8 mouse cellular contexts compared by ENCODE assay signal in the genomic region with DNA sequence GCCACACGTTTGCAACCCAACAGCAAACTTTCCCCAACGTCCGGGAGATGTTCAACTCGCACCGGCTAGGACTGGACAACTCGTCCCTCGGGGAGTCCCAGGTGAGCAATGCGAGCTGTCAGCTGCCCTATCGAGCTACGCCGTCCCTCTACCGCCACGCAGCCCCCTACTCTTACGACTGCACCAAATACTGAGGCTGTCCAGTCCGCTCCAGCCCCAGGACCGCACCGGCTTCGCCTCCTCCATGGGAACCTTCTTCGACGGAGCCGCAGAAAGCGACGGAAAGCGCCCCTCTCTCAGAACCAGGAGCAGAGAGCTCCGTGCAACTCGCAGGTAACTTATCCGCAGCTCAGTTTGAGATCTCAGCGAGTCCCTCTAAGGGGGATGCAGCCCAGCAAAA. TPM values are rescaled to one million over a fixed set of nuclear protein-coding genes. Genes with fewer than 3 reads are reported as not detected.
DNase-seq lines count a peak whose midpoint lies in the region; ATAC-seq lines count a peak whose summit lies in the region.
"Had no signal": no experiment of that assay in that cellular context is flagged by ENCODE, and none has a peak within 500 bp of the region (broad histone marks: within the 10 kb centered on the region; RNA-seq: fewer than 3 reads in every experiment).

No protein-coding gene starts in this region.

- H3K27ac ChIP-seq in forebrain, embryonic 12.5 days: no peak overlapping the region
- H3K27ac ChIP-seq in stomach, embryonic 15.5 days: no peak overlapping the region

- peaks cover 94% of the 10 kb centered on the region for H3K27me3 ChIP-seq in megakaryocyte, embryonic 14.5 days (replicated peaks)
- peaks cover 96% of the 10 kb centered on the region for H3K27me3 ChIP-seq in forebrain, embryonic 12.5 days
- H3K27me3 ChIP-seq in stomach, embryonic 15.5 days (replicated peaks): peaks cover 88% of the 10 kb centered on the region

- DNase-seq in kidney, postnatal 4 days: peak; percentile 44 to 51
- DNase-seq in thymus, postnatal 4 days: no peak

- H3K4me1 ChIP-seq in megakaryocyte, embryonic 14.5 days: peaks cover 37% of the 10 kb centered on the region
- H3K4me1 ChIP-seq in forebrain, embryonic 12.5 days: peaks cover 25% of the 10 kb centered on the region
- H3K4me1 ChIP-seq in stomach, embryonic 15.5 days: peaks cover 20% of the 10 kb centered on the region; the same call in 1 of the 2 replicates

- no peak overlapping the region for H3K9ac ChIP-seq in forebrain, embryonic 12.5 days
- H3K9ac ChIP-seq in stomach, embryonic 15.5 days: no peak overlapping the region

- under 1% methylated on average over 28 of the region's 28 CpGs for WGBS in forebrain, embryonic 12.5 days
- 3% methylated on average over 28 of the region's 28 CpGs for WGBS in stomach, embryonic 15.5 days

- peaks cover 13% of the 10 kb centered on the region for H3K9me3 ChIP-seq in megakaryocyte, embryonic 14.5 days
- H3K9me3 ChIP-seq in forebrain, embryonic 12.5 days: 0 out of 2 replicates have a peak, but pooled peaks cover 6% of the 10 kb centered on the region
- no peaks in the 10 kb centered on the region for H3K9me3 ChIP-seq in stomach, embryonic 15.5 days

- peak overlapping the region; percentile 53 for H3K4me3 ChIP-seq in megakaryocyte, embryonic 14.5 days (replicated peaks)
- H3K4me3 ChIP-seq in forebrain, embryonic 12.5 days (replicated peaks): peak overlapping the region; percentile 41
- peak overlapping the region; percentile 49 for H3K4me3 ChIP-seq in stomach, embryonic 15.5 days (replicated peaks)
- H3K4me3 ChIP-seq: erythroblast, embryonic 14.5 days had no signal

- peak overlapping the region; percentile 62 for H3K4me2 ChIP-seq in forebrain, embryonic 12.5 days
- peak overlapping the region; percentile 88 for H3K4me2 ChIP-seq in stomach, embryonic 15.5 days

- no peak for ATAC-seq in megakaryocyte, adult 5-6 weeks (ENCODE audit: poor library complexity, severe bottlenecking)
- ATAC-seq in forebrain, embryonic 12.5 days (ENCODE audit: low FRiP score): no peak
- no peak for ATAC-seq in stomach, embryonic 15.5 days (ENCODE audit: insufficient read depth, low FRiP score, low read depth)
- ATAC-seq in erythroid progenitor cell, adult 5-6 weeks (replicated peaks; ENCODE audit: low FRiP score, poor library complexity, severe bottlenecking): no peak

- H3K36me3 ChIP-seq in megakaryocyte, embryonic 14.5 days (replicated peaks; ENCODE audit: low read length): no peaks in the 10 kb centered on the region
- no peaks in the 10 kb centered on the region for H3K36me3 ChIP-seq in forebrain, embryonic 12.5 days (replicated peaks)
- no peaks in the 10 kb centered on the region for H3K36me3 ChIP-seq in stomach, embryonic 15.5 days

RNA-seq across cellular contexts. Expression of gene Foxc2, which starts 1.9 kb away (rescaled TPM):
- polyA plus RNA-seq in megakaryocyte, embryonic 14.5 days (2012; ENCODE audit: insufficient read depth, low replicate concordance): 0.06 and 1.0 TPM in 2 replicates
- total RNA-seq in megakaryocyte, adult 5-6 weeks (2015): not detected in 2 replicates
- total RNA-seq in megakaryocyte, adult 5-6 weeks (2017): not detected in 2 replicates
- polyA plus RNA-seq in forebrain, embryonic 12.5 days (2016; fragmentation: Nextera tagmentation; extraction: Ambion mirVana): 3.3 and 4.6 TPM in 2 replicates
- 0.77 and 0.90 TPM in 2 replicates for polyA plus RNA-seq in stomach, embryonic 15.5 days (2015; fragmentation: Nextera tagmentation; extraction: Ambion mirVana)
- total RNA-seq in erythroid progenitor cell, adult 5-6 weeks (2015; ENCODE audit: low replicate concordance): not detected in 2 replicates
- total RNA-seq in erythroid progenitor cell, adult 5-6 weeks (2017; ENCODE audit: low replicate concordance): not detected in 2 replicates
- polyA plus RNA-seq: erythroblast, embryonic 14.5 days had no signal

RNA-seq across cellular contexts. Expression of gene Mthfsd, which starts 9.7 kb away (rescaled TPM):
- 66.9 and 128 TPM in 2 replicates for polyA plus RNA-seq in megakaryocyte, embryonic 14.5 days (2012; ENCODE audit: insufficient read depth, low replicate concordance)
- total RNA-seq in megakaryocyte, adult 5-6 weeks (2015): 11.0 and 12.6 TPM in 2 replicates
- 7.1 and 13.1 TPM in 2 replicates for total RNA-seq in megakaryocyte, adult 5-6 weeks (2017)
- 55.0 and 60.2 TPM in 2 replicates for polyA plus RNA-seq in forebrain, embryonic 12.5 days (2016; fragmentation: Nextera tagmentation; extraction: Ambion mirVana)
- polyA plus RNA-seq in stomach, embryonic 15.5 days (2015; fragmentation: Nextera tagmentation; extraction: Ambion mirVana): 53.9 and 56.3 TPM in 2 replicates
- 2.9 and 6.7 TPM in 2 replicates for total RNA-seq in erythroid progenitor cell, adult 5-6 weeks (2015; ENCODE audit: low replicate concordance)
- total RNA-seq in erythroid progenitor cell, adult 5-6 weeks (2017; ENCODE audit: low replicate concordance): 6.4 TPM in 2 replicates

RNA-seq across cellular contexts. Expression of gene Foxl1, which starts 9.8 kb away (rescaled TPM):
- not detected in 2 replicates for polyA plus RNA-seq in megakaryocyte, embryonic 14.5 days (2012; ENCODE audit: insufficient read depth, low replicate concordance)
- not detected in 2 replicates for total RNA-seq in megakaryocyte, adult 5-6 weeks (2015)
- total RNA-seq in megakaryocyte, adult 5-6 weeks (2017): not detected in 2 replicates
- polyA plus RNA-seq in forebrain, embryonic 12.5 days (2016; fragmentation: Nextera tagmentation; extraction: Ambion mirVana): 0.18 and 0.36 TPM in 2 replicates
- 7.2 and 9.4 TPM in 2 replicates for polyA plus RNA-seq in stomach, embryonic 15.5 days (2015; fragmentation: Nextera tagmentation; extraction: Ambion mirVana)
- total RNA-seq in erythroid progenitor cell, adult 5-6 weeks (2015; ENCODE audit: low replicate concordance): not detected in 2 replicates
- not detected in 2 replicates for total RNA-seq in erythroid progenitor cell, adult 5-6 weeks (2017; ENCODE audit: low replicate concordance)
- polyA plus RNA-seq: erythroblast, embryonic 14.5 days had no signal

RNA-seq across cellular contexts. Expression of gene Foxf1, which starts 33.7 kb away (rescaled TPM):
- not detected in 2 replicates for polyA plus RNA-seq in megakaryocyte, embryonic 14.5 days (2012; ENCODE audit: insufficient read depth, low replicate concordance)
- not detected in 2 replicates for total RNA-seq in megakaryocyte, adult 5-6 weeks (2015)
- total RNA-seq in megakaryocyte, adult 5-6 weeks (2017): not detected in 2 replicates
- polyA plus RNA-seq in forebrain, embryonic 12.5 days (2016; fragmentation: Nextera tagmentation; extraction: Ambion mirVana): 0.08 and 1.0 TPM in 2 replicates
- 131 and 136 TPM in 2 replicates for polyA plus RNA-seq in stomach, embryonic 15.5 days (2015; fragmentation: Nextera tagmentation; extraction: Ambion mirVana)
- not detected in 2 replicates for total RNA-seq in erythroid progenitor cell, adult 5-6 weeks (2015; ENCODE audit: low replicate concordance)
- not detected in 2 replicates for total RNA-seq in erythroid progenitor cell, adult 5-6 weeks (2017; ENCODE audit: low replicate concordance)
- polyA plus RNA-seq: erythroblast, embryonic 14.5 days had no signal
